Comparison of ENCODE assay signal across 14 mouse cellular contexts in genomic region chr1:153326226-153326625, GRCm38 (mm10).
"Had no signal": no experiment of that assay in that cellular context is flagged by ENCODE, and none has a peak within 500 bp of the region (broad histone marks: within the 10 kb centered on the region; RNA-seq: fewer than 3 reads in every experiment).

No protein-coding gene starts in this region.

- H3K36me3 ChIP-seq: liver, embryonic 13.5 days had no signal

- H3K27me3 ChIP-seq: limb, embryonic 12.5 days; liver, embryonic 13.5 days; megakaryocyte, embryonic 14.5 days; midbrain, embryonic 13.5 days; stomach, embryonic 15.5 days had no signal

- DNase-seq: kidney, postnatal 25 days; liver; liver, embryonic 13.5 days; liver, postnatal 0 days; lung, postnatal 10 days; right cerebral cortex, postnatal 14 days; thymus, adult 2 months; thymus, postnatal 25 days had no signal

- H3K27ac ChIP-seq: left cerebral cortex, adult 2 months; limb, embryonic 12.5 days; liver, embryonic 13.5 days; macrophage; midbrain, embryonic 13.5 days; stomach, embryonic 15.5 days had no signal

- H3K4me3 ChIP-seq: left cerebral cortex, adult 2 months; limb, embryonic 12.5 days; liver, embryonic 13.5 days; megakaryocyte, embryonic 14.5 days; midbrain, embryonic 13.5 days; stomach, embryonic 15.5 days had no signal

- H3K9me3 ChIP-seq: limb, embryonic 12.5 days; liver, embryonic 13.5 days; megakaryocyte, embryonic 14.5 days; midbrain, embryonic 13.5 days; stomach, embryonic 15.5 days had no signal

- ATAC-seq: liver, postnatal 0 days; midbrain, embryonic 13.5 days had no signal

- H3K9ac ChIP-seq: limb, embryonic 12.5 days; liver, embryonic 13.5 days; liver, postnatal 0 days; midbrain, embryonic 13.5 days; stomach, embryonic 15.5 days had no signal

- H3K4me2 ChIP-seq: limb, embryonic 12.5 days; liver, embryonic 13.5 days; midbrain, embryonic 13.5 days; stomach, embryonic 15.5 days had no signal
